Mouse (Mus musculus): Measurements from ENCODE around the gene Gm28047. TPM values are rescaled to one million over a fixed set of nuclear protein-coding genes. Genes with fewer than 3 reads are reported as not detected.

Gm28047 gene
- total and polyA plus RNA-seq, 2 experiments from 2014 or later: not detected

GRCm38 (mm10) chr15:102625687-102626055 is 804 bp upstream of the Gm28047 start:
- WGBS: 2% methylated on average over 18 of the region's 18 CpGs
- peak overlapping the region; percentile 94 for H3K4me2 ChIP-seq (ENCODE audit: low read depth, low read length)
- H3K4me3 ChIP-seq (ENCODE audit: low read depth, low read length): peak overlapping the region; percentile 60
- H3K27me3 ChIP-seq (ENCODE audit: control insufficient read depth, insufficient read depth, low read length): no peaks in the 10 kb centered on the region
- DNase-seq (ENCODE audit: low spot score): no peak
- H3K27ac ChIP-seq (ENCODE audit: low read depth): peak overlapping the region; percentile 95
- H3K9ac ChIP-seq (replicated peaks; ENCODE audit: low read depth, low read length): peak overlapping the region; percentile 62
- no peak; the same call in 1 of the 2 replicates for ATAC-seq (ENCODE audit: insufficient read depth, low read depth)
- no peaks in the 10 kb centered on the region for H3K9me3 ChIP-seq (replicated peaks; ENCODE audit: control insufficient read depth, low read length)
- H3K4me1 ChIP-seq (ENCODE audit: control insufficient read depth, insufficient read depth): peaks cover 13% of the 10 kb centered on the region
- no peaks in the 10 kb centered on the region for H3K36me3 ChIP-seq (replicated peaks; ENCODE audit: control insufficient read depth, insufficient read depth, low read length)
- no peak for TF ChIP-seq CTCF (IDR thresholded peaks at IDR 0.05; ENCODE audit: low read depth)
- no peak for TF ChIP-seq EP300 (IDR thresholded peaks at IDR 0.05; ENCODE audit: low read depth)

GRCm38 (mm10) chr15:102624291-102624969 is 437 bp downstream of the Gm28047 start:
- TF ChIP-seq EP300 (IDR thresholded peaks at IDR 0.05; ENCODE audit: low read depth) (no peak), CTCF (IDR thresholded peaks at IDR 0.05; ENCODE audit: low read depth) (no peak)
- peak overlapping the region; percentile 95 for H3K27ac ChIP-seq (ENCODE audit: low read depth)
- no peaks in the 10 kb centered on the region for H3K9me3 ChIP-seq (replicated peaks; ENCODE audit: control insufficient read depth, low read length)
- peak overlapping the region; percentile 60 for H3K4me3 ChIP-seq (ENCODE audit: low read depth, low read length)
- peaks cover 4% of the 10 kb centered on the region for H3K36me3 ChIP-seq (replicated peaks; ENCODE audit: control insufficient read depth, insufficient read depth, low read length)
- 1% methylated on average over 17 of the region's 17 CpGs for WGBS
- ATAC-seq (ENCODE audit: insufficient read depth, low read depth) (no peak), DNase-seq (ENCODE audit: low spot score) (peak; percentile 19)
- H3K4me1 ChIP-seq (ENCODE audit: control insufficient read depth, insufficient read depth): peaks cover 13% of the 10 kb centered on the region
- H3K9ac ChIP-seq (replicated peaks; ENCODE audit: low read depth, low read length): peak overlapping the region; percentile 62
- H3K4me2 ChIP-seq (ENCODE audit: low read depth, low read length): peak overlapping the region; percentile 94
- no peaks in the 10 kb centered on the region for H3K27me3 ChIP-seq (ENCODE audit: control insufficient read depth, insufficient read depth, low read length)

GRCm38 (mm10) chr15:102623121-102623520 is 1.7 kb downstream of the Gm28047 start:
- H3K27ac ChIP-seq (ENCODE audit: low read depth): no peak overlapping the region
- H3K27me3 ChIP-seq (ENCODE audit: control insufficient read depth, insufficient read depth, low read length): no peaks in the 10 kb centered on the region
- no peak for ATAC-seq (ENCODE audit: insufficient read depth, low read depth)
- WGBS: 81% methylated on average over 3 of the region's 3 CpGs
- no peak for DNase-seq (ENCODE audit: low spot score)
- H3K9ac ChIP-seq (replicated peaks; ENCODE audit: low read depth, low read length): no peak overlapping the region
- TF ChIP-seq EP300 (IDR thresholded peaks at IDR 0.05; ENCODE audit: low read depth) (no peak), CTCF (IDR thresholded peaks at IDR 0.05; ENCODE audit: low read depth) (no peak)
- peaks cover 13% of the 10 kb centered on the region for H3K4me1 ChIP-seq (ENCODE audit: control insufficient read depth, insufficient read depth)
- no peak overlapping the region for H3K4me3 ChIP-seq (ENCODE audit: low read depth, low read length)
- H3K9me3 ChIP-seq (replicated peaks; ENCODE audit: control insufficient read depth, low read length): no peaks in the 10 kb centered on the region
- H3K36me3 ChIP-seq (replicated peaks; ENCODE audit: control insufficient read depth, insufficient read depth, low read length): peaks cover 6% of the 10 kb centered on the region
- 0 out of 2 replicates have a peak overlapping the region, but pooled peaks have one; percentile 94 for H3K4me2 ChIP-seq (ENCODE audit: low read depth, low read length)

GRCm38 (mm10) chr15:102622536-102622935 is 2.3 kb downstream of the Gm28047 start:
- Histone ChIP-seq H3K27me3 (ENCODE audit: control insufficient read depth, insufficient read depth, low read length) (no peaks in the 10 kb centered on the region), H3K9ac (replicated peaks; ENCODE audit: low read depth, low read length) (no peak overlapping the region), H3K4me3 (ENCODE audit: low read depth, low read length) (no peak overlapping the region), H3K4me2 (ENCODE audit: low read depth, low read length) (no peak overlapping the region), H3K4me1 (ENCODE audit: control insufficient read depth, insufficient read depth) (peaks cover 13% of the 10 kb centered on the region), H3K36me3 (replicated peaks; ENCODE audit: control insufficient read depth, insufficient read depth, low read length) (peaks cover 6% of the 10 kb centered on the region), H3K27ac (ENCODE audit: low read depth) (no peak overlapping the region), H3K9me3 (replicated peaks; ENCODE audit: control insufficient read depth, low read length) (no peaks in the 10 kb centered on the region)
- TF ChIP-seq EP300 (IDR thresholded peaks at IDR 0.05; ENCODE audit: low read depth) (no peak), CTCF (IDR thresholded peaks at IDR 0.05; ENCODE audit: low read depth) (no peak)
- no peak for DNase-seq (ENCODE audit: low spot score)
- no peak for ATAC-seq (ENCODE audit: insufficient read depth, low read depth)

GRCm38 (mm10) chr15:102620765-102621164 is 4.1 kb downstream of the Gm28047 start:
- H3K4me1 ChIP-seq (ENCODE audit: control insufficient read depth, insufficient read depth): peaks cover 10% of the 10 kb centered on the region
- no peak overlapping the region for H3K4me3 ChIP-seq (ENCODE audit: low read depth, low read length)
- ATAC-seq (ENCODE audit: insufficient read depth, low read depth) (no peak), DNase-seq (ENCODE audit: low spot score) (no peak)
- H3K4me2 ChIP-seq (ENCODE audit: low read depth, low read length): no peak overlapping the region
- WGBS: 87% methylated on average over 1 of the region's 1 CpGs
- H3K27ac ChIP-seq (ENCODE audit: low read depth): no peak overlapping the region
- peaks cover 6% of the 10 kb centered on the region for H3K36me3 ChIP-seq (replicated peaks; ENCODE audit: control insufficient read depth, insufficient read depth, low read length)
- H3K9me3 ChIP-seq (replicated peaks; ENCODE audit: control insufficient read depth, low read length): no peaks in the 10 kb centered on the region
- H3K9ac ChIP-seq (replicated peaks; ENCODE audit: low read depth, low read length): no peak overlapping the region
- no peaks in the 10 kb centered on the region for H3K27me3 ChIP-seq (ENCODE audit: control insufficient read depth, insufficient read depth, low read length)
- TF ChIP-seq CTCF (IDR thresholded peaks at IDR 0.05; ENCODE audit: low read depth): 0 out of 2 replicates have a peak, but pooled peaks have one; percentile 5
- TF ChIP-seq EP300 (IDR thresholded peaks at IDR 0.05; ENCODE audit: low read depth): no peak

GRCm38 (mm10) chr15:102619486-102619885 is 5.4 kb downstream of the Gm28047 start:
- ATAC-seq (ENCODE audit: insufficient read depth, low read depth): no peak
- no peak for TF ChIP-seq CTCF (IDR thresholded peaks at IDR 0.05; ENCODE audit: low read depth)
- no peak for TF ChIP-seq EP300 (IDR thresholded peaks at IDR 0.05; ENCODE audit: low read depth)
- Histone ChIP-seq H3K27me3 (ENCODE audit: control insufficient read depth, insufficient read depth, low read length) (no peaks in the 10 kb centered on the region), H3K36me3 (replicated peaks; ENCODE audit: control insufficient read depth, insufficient read depth, low read length) (peaks cover 6% of the 10 kb centered on the region), H3K9ac (replicated peaks; ENCODE audit: low read depth, low read length) (no peak overlapping the region), H3K4me2 (ENCODE audit: low read depth, low read length) (no peak overlapping the region), H3K9me3 (replicated peaks; ENCODE audit: control insufficient read depth, low read length) (no peaks in the 10 kb centered on the region), H3K4me1 (ENCODE audit: control insufficient read depth, insufficient read depth) (peaks cover 9% of the 10 kb centered on the region), H3K27ac (ENCODE audit: low read depth) (no peak overlapping the region), H3K4me3 (ENCODE audit: low read depth, low read length) (no peak overlapping the region)
- DNase-seq (ENCODE audit: low spot score): no peak
- WGBS: 92% methylated on average over 5 of the region's 5 CpGs
